Mouse (Mus musculus) embryonic facial prominence, embryonic 11.5 days (tissue): ENCODE data around the gene Senp1. TPM values are rescaled to one million over a fixed set of nuclear protein-coding genes. Genes with fewer than 3 reads are reported as not detected.

Source experiments
- ATAC-seq: fragments of 200-750 bp; cut with Nextera tagmentation; replicated peaks from 2 replicates; pipeline ENCODE4 v1.8.0; 2017; ENCODE audit warnings: low read depth; ENCODE audit not compliant: insufficient number of reproducible peaks, low FRiP score, low TSS enrichment
- DNase-seq: peaks from one replicate; pipeline ENCODE4 v3.0.0-alpha.2; 2015; ENCODE audit warnings: low spot score
- H3K27ac ChIP-seq: fragments of 300-500 bp; sonication (generic); replicated peaks from 2 replicates; pipeline ENCODE4 v1.5.1; 2014; ENCODE audit warnings: mild to moderate bottlenecking, low read depth, low read length, control low read depth
- H3K27me3 ChIP-seq: fragments of 300-500 bp; sonication (generic); 2 replicates; pipeline ENCODE4 v1.6.1; 2014; ENCODE audit warnings: mild to moderate bottlenecking, low read length, moderate library complexity, mixed read lengths; ENCODE audit not compliant: control insufficient read depth, insufficient read depth
- H3K36me3 ChIP-seq: fragments of 300-500 bp; sonication (generic); replicated peaks from 2 replicates; pipeline ENCODE4 v1.6.1; 2014; ENCODE audit warnings: low read depth, mild to moderate bottlenecking, low read length, moderate library complexity, mixed read lengths; ENCODE audit not compliant: control insufficient read depth, insufficient read depth
- H3K4me1 ChIP-seq: fragments of 300-500 bp; sonication (generic); 2 replicates; pipeline ENCODE4 v1.6.1; 2014; ENCODE audit warnings: low read length, mixed read lengths; ENCODE audit not compliant: control insufficient read depth, insufficient read depth
- H3K4me2 ChIP-seq: fragments of 300-500 bp; sonication (generic); 2 replicates; pipeline ENCODE4 v1.6.1; 2014; ENCODE audit warnings: low read depth, mild to moderate bottlenecking, control low read depth, low read length, moderate library complexity
- H3K4me3 ChIP-seq: fragments of 300-500 bp; sonication (generic); 2 replicates; pipeline ENCODE4 v1.5.1; 2014; ENCODE audit warnings: low read depth, low read length, control low read depth
- H3K9ac ChIP-seq: fragments of 300-500 bp; sonication (generic); replicated peaks from 2 replicates; pipeline ENCODE4 v1.6.1; 2014; ENCODE audit warnings: mild to moderate bottlenecking, control low read depth, low read length
- H3K9me3 ChIP-seq: fragments of 300-500 bp; sonication (generic); replicated peaks from 2 replicates; pipeline ENCODE4 v1.6.1; 2016; ENCODE audit warnings: mild to moderate bottlenecking, low read length, inconsistent platforms, mixed read lengths; ENCODE audit not compliant: control insufficient read depth
- WGBS: fragments of 180-500 bp; shearing (Covaris S2); extraction: QIAGEN DNeasy Blood & Tissue Kit; methylation state at CpG from one replicate; pipeline ENCODE4 v1.1.7; 2014; 5-methylcytosine and 5-hydroxymethylcytosine counted together
- polyA plus RNA-seq: library from polyadenylated mRNA; unstranded; fragments of >200 nt; fragmentation: Nextera tagmentation; extraction: Ambion mirVana; gene quantifications from 2 replicates; pipeline ENCODE4 v1.2.1, GENCODE M21; 2014

Senp1 gene
- polyA plus RNA-seq, 1 experiment from 2014 or later: 45.7 TPM

DNA sequence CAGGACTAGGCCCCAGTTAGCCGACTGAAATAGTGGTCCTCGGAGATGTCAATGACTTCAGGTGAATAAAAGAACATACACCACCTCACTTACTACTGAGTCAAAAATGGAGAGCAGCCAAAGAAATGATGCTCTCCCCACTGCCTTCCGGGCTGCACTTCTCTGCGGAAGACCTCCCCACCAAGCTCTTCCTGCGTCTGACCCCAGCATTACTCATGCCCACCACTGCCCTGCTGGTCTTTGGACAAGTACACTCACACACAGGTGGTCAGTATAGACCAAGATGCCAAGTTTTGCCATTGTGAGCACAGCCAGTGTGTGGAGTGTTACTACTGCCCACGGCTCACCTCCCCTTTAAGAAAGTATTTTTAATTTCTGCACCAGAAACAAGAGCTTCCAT, 8.9 kb upstream of the Senp1 start:
- no peak overlapping the region for H3K4me3 ChIP-seq
- H3K27me3 ChIP-seq: no peaks in the 10 kb centered on the region
- ATAC-seq (no peak), DNase-seq (no peak)
- H3K4me2 ChIP-seq: no peak overlapping the region
- H3K9me3 ChIP-seq: no peaks in the 10 kb centered on the region
- no peaks in the 10 kb centered on the region for H3K4me1 ChIP-seq
- WGBS: 94% methylated on average over 6 of the region's 6 CpGs
- no peaks in the 10 kb centered on the region for H3K36me3 ChIP-seq
- no peak overlapping the region for H3K27ac ChIP-seq
- H3K9ac ChIP-seq: no peak overlapping the region

DNA sequence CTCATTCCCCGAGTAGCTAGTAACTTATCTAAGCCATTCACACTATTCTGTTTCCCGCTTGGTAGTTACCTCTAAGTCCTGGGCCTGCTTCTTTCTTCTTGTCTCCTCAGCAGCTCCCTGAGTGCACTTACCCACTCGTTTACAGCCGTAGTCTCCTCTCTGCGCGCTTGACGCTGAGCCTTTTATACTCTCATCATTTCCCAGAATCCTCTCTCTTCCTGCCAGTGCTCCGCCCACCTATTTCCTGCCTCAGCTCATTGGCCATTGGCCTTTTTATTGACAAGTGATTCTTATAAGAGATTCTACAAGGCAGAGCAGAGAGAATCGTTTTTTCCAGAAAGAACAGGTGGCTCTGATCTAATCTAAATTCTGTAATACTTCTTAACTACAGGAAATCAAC, 5.0 kb upstream of the Senp1 start:
- 91% methylated on average over 9 of the region's 9 CpGs for WGBS
- H3K9me3 ChIP-seq: no peaks in the 10 kb centered on the region
- ATAC-seq: no peak

DNA sequence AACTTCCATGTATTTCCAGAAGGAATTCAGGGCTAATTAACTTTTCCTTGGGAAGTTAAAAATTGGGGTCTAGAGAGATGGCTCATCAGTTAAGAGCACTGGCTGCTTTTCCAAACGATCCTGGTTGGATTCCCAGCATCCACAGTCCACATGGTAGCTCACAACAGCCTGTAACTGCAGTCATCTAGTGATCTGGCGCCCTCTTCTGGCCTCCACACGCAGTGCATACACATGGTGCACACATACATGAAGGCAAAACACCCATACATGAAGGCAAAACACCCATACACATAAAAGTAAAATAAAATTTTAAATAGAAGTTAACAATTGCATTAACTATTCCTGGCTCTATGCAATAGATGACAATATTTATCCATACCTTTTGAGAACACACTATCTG, 3.4 kb upstream of the Senp1 start:
- H3K36me3 ChIP-seq: no peaks in the 10 kb centered on the region
- no peak overlapping the region for H3K4me3 ChIP-seq
- ATAC-seq: no peak
- no peaks in the 10 kb centered on the region for H3K27me3 ChIP-seq
- no peaks in the 10 kb centered on the region for H3K4me1 ChIP-seq
- no peak overlapping the region for H3K9ac ChIP-seq
- no peaks in the 10 kb centered on the region for H3K9me3 ChIP-seq
- no peak for DNase-seq
- H3K4me2 ChIP-seq: no peak overlapping the region
- H3K27ac ChIP-seq: no peak overlapping the region
- WGBS: 58% methylated on average over 3 of the region's 3 CpGs

More for the DNA sequence above, 5.0 kb upstream of the Senp1 start:
- no peak for DNase-seq
- Histone ChIP-seq H3K9ac (no peak overlapping the region), H3K27me3 (no peaks in the 10 kb centered on the region), H3K4me3 (no peak overlapping the region), H3K27ac (no peak overlapping the region), H3K4me2 (no peak overlapping the region), H3K4me1 (no peaks in the 10 kb centered on the region), H3K36me3 (no peaks in the 10 kb centered on the region)

DNA sequence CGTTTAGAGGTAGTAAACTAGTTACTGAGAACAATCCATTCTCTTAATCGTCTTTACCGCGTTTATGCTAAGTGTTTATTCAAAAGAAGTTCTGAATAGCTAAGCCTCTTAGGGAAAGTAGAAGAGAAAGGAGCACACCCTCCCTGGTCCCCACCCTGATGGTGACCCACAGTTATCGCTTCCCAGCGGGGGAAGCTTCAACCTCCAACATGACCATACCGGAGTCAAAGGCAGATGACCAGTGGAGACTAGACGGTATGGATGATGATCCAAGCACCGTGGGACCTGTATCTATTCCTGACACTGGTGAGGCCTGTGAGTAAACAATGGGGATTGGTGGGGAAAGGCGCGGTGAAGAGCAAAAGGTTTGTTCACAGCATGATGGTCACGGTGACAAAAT, 1.4 kb upstream of the Senp1 start:
- H3K9ac ChIP-seq: no peak overlapping the region
- no peaks in the 10 kb centered on the region for H3K36me3 ChIP-seq
- H3K4me2 ChIP-seq: no peak overlapping the region
- no peaks in the 10 kb centered on the region for H3K4me1 ChIP-seq
- no peak overlapping the region for H3K4me3 ChIP-seq
- ATAC-seq (no peak), DNase-seq (no peak)
- H3K27ac ChIP-seq: no peak overlapping the region
- no peaks in the 10 kb centered on the region for H3K9me3 ChIP-seq
- H3K27me3 ChIP-seq: no peaks in the 10 kb centered on the region
- 92% methylated on average over 12 of the region's 12 CpGs for WGBS

DNA sequence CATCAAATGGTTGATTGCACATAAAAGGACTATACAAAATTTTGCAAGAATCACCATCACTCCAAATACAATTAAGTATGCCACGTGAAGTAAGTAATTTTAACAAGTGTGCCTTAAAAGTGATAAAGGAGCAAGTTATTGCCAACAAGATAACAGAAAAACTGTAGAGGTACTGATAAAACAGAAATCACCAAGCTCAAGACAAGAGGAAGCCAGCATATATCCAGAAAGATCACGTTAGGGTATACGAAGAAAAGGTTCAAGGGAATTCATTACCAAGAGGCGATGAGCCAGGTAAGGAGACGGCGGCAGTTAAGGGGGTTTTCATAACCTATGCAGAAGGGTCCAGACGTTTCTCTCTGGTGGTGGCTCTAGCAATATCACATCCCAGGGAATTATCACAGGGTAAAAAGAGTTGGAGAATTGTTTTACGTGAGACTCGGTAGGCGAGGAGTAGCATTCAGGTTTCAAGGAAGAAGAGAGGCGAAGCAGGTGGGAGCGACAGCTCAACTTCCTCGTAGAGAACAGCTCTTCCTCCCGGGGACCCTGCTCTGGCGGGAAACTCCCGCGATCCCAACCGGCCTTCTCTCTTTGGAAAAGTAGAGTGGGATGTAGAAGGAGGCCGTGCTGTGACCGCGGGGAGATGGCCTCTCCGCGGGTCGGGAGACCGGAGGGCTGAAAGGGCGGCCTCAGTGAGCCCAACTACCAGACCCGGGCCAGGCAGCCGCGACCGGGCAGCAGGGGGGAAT, 998 bp downstream of the Senp1 start, which contains the start of gene Pfkm:
Gene Pfkm (plus strand): TSS at position 218 of the 749 bp plus-strand sequence.
- peak; percentile 47 for DNase-seq
- H3K9me3 ChIP-seq: no peaks in the 10 kb centered on the region
- ATAC-seq: no peak
- H3K4me1 ChIP-seq: no peaks in the 10 kb centered on the region
- WGBS: under 1% methylated on average over 30 of the region's 30 CpGs
- peak within 1 kb of the TSS; percentile 85 for H3K4me3 ChIP-seq
- no peaks in the 10 kb centered on the region for H3K27me3 ChIP-seq
- H3K36me3 ChIP-seq: no peaks in the 10 kb centered on the region
- peak within 1 kb of the TSS; percentile 97 for H3K9ac ChIP-seq
- H3K27ac ChIP-seq: peak within 1 kb of the TSS; percentile 93
- H3K4me2 ChIP-seq: peak within 1 kb of the TSS; percentile 56

DNA sequence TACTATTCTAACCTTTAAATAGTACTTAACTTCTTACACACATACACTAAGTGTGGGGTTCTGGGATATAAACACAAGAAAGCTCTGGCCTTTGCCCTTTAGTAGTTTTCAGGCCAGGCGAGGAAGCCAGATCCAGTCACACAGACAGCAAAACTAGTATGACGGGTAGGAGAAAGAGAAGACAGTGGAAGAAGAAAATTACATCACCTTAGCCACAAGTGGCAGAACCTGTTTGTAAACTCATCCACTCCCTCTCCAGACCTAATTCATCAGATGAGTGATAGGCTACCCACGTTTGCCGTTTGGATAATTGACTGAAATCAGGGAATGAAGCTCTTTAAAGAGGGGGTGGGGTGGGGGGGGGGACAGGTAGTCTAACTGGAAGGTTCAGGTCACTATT, 1.7 kb downstream of the Senp1 start:
- 21% methylated on average over 4 of the region's 4 CpGs for WGBS
- H3K9ac ChIP-seq: no peak overlapping the region; the same call in 1 of the 2 replicates
- no peaks in the 10 kb centered on the region for H3K36me3 ChIP-seq
- H3K9me3 ChIP-seq: no peaks in the 10 kb centered on the region
- H3K4me1 ChIP-seq: no peaks in the 10 kb centered on the region
- ATAC-seq: no peak
- peak; percentile 3 for DNase-seq
- no peak overlapping the region for H3K27ac ChIP-seq
- H3K27me3 ChIP-seq: no peaks in the 10 kb centered on the region
- H3K4me3 ChIP-seq: peak overlapping the region; percentile 85
- H3K4me2 ChIP-seq: peak overlapping the region; percentile 56

DNA sequence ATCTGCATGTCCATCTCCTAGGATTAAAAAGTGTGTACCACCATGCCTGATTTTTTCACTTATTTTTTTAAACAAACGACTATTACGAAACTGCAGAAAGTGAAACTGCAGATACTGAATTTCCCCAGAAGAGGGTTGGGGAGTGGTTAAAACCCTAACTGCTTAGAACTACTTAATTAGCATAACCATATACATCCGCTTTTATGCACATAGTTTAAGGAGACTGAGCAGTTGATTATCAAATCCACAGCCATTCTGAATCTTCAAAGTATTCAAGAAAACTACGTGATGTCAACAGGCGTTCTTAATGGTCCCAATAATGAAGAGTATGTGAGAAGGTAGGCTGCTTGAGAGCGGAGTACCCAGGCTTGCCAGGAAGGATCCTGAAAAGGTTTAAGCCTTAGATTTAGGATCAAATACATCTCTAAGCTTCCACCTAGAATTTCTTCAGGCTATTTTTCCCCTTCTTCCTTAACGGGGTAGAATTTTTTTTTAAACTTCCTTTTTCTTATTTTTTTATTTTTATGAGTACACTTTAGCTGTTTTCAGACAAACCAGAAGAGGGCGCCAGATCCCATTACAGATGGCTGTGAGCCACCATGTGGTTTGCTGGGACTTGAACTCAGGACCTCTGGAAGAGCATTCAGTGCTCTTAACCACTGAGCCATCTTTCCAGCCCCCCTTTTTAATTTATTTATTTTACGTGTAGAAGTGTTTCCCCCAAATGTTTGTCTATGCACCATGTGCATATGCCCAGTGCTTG, 3.9 kb downstream of the Senp1 start:
- Histone ChIP-seq H3K4me2 (no peak overlapping the region), H3K27me3 (no peaks in the 10 kb centered on the region), H3K27ac (no peak overlapping the region), H3K36me3 (no peaks in the 10 kb centered on the region), H3K9ac (no peak overlapping the region), H3K4me1 (no peaks in the 10 kb centered on the region), H3K4me3 (no peak overlapping the region), H3K9me3 (no peaks in the 10 kb centered on the region)
- no peak for ATAC-seq
- WGBS: 79% methylated on average over 9 of the region's 9 CpGs
- peak; percentile 49 for DNase-seq

DNA sequence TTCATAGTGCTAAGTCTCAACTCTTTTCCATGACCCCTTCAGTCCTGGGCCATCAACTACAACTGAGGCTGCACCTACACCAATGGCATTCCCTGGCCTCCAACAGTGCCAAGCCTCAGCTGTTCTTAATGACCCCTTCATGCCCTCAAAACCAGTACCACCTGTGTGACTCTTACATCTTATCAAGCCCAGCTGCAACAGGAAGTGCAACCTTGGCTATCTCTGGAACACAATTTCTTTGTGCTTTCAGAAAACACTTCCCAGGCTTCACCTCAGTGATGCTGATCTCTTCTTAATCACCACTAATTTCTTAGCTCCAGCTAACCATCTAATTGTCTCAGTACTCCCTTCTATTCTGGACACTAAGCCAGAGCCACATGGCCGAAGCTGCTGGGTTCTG, 4.7 kb downstream of the Senp1 start:
- DNase-seq (no peak), ATAC-seq (no peak)
- no peaks in the 10 kb centered on the region for H3K9me3 ChIP-seq
- no peaks in the 10 kb centered on the region for H3K36me3 ChIP-seq
- H3K9ac ChIP-seq: no peak overlapping the region
- no peaks in the 10 kb centered on the region for H3K27me3 ChIP-seq
- H3K4me2 ChIP-seq: no peak overlapping the region
- H3K4me1 ChIP-seq: no peaks in the 10 kb centered on the region
- H3K27ac ChIP-seq: no peak overlapping the region
- no peak overlapping the region for H3K4me3 ChIP-seq
- WGBS: 92% methylated on average over 1 of the region's 1 CpGs
